Mouse (Mus musculus): Measurements from ENCODE around the gene Slc36a4. TPM values are rescaled to one million over a fixed set of nuclear protein-coding genes. Genes with fewer than 3 reads are reported as not detected.

Gene Slc36a4
- polyA plus RNA-seq, 1 experiment: 1.4 TPM

DNA sequence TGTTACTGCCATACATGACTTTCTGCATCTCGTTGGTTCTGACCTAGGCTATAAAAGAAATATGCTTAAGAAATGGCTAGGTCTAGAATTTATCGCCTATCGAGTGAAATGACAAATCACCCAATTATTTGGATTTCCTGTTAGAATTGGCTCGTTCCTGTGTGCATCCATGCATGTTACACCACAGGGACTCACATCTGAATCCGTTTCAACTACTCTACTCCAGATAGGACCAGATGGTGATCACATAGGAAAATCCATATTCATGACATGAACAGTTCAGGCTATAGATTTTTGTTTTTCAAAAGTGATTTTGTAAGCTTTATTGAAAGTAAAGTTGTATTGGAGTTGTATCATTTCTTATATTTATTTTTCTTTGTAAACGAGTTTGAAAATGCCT, 32.4 kb downstream of the Slc36a4 start:
- Histone ChIP-seq H3K4me3 (ENCODE audit: low read depth, low read length) (no peak overlapping the region), H3K27ac (ENCODE audit: insufficient read depth, low read depth, low read length) (no peak overlapping the region), H3K4me1 (ENCODE audit: control insufficient read depth, insufficient read depth, insufficient read length, low read length) (no peaks in the 10 kb centered on the region), H3K36me3 (ENCODE audit: control insufficient read depth, insufficient read depth, low read length) (no peaks in the 10 kb centered on the region), H3K27me3 (ENCODE audit: control insufficient read depth, insufficient read depth, low read length) (no peaks in the 10 kb centered on the region)
- WGBS: 73% methylated on average over 6 of the region's 6 CpGs
- TF ChIP-seq CTCF (IDR thresholded peaks at IDR 0.05; ENCODE audit: extremely low read depth, insufficient read length, insufficient replicate concordance, low read depth, low read length) (no peak), POLR2A (IDR thresholded peaks at IDR 0.05; ENCODE audit: low read depth, low read length) (no peak)

DNA sequence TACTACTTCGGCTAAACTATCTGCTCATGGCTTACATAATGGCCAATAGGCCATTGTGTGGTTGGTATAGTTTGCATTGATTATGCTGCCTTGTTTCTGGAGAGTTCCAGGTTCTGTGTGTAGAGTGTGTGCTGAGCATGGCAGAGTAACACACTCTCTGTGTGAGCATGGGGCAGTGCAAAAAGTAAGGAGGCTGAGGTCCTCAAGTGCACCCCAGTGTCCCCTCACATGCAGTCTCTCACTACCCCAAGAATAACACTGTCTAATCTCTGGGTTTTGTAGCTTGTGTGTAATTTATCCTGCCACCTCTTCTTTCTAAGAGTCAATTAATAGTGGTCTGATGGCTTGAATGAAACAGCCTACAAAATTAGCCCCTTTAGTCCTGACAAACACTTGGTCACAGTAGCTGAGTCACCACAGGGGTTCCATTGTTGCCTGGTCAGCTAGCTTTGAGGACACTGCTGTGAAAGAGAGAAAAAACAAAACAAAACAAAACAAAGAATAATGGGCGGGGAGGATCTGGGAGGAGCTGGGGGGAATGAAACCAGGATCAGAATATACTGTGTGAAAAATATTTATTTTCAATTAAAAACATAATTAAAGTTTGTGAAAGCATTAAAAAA, 36.6 kb downstream of the Slc36a4 start:
- no peak for TF ChIP-seq POLR2A (IDR thresholded peaks at IDR 0.05; ENCODE audit: low read depth, low read length)
- TF ChIP-seq CTCF (IDR thresholded peaks at IDR 0.05; ENCODE audit: extremely low read depth, insufficient read length, insufficient replicate concordance, low read depth, low read length): no peak
- 72% methylated on average over 2 of the region's 2 CpGs for WGBS
- no peaks in the 10 kb centered on the region for H3K36me3 ChIP-seq (ENCODE audit: control insufficient read depth, insufficient read depth, low read length)
- no peaks in the 10 kb centered on the region for H3K4me1 ChIP-seq (ENCODE audit: control insufficient read depth, insufficient read depth, insufficient read length, low read length)
- H3K27me3 ChIP-seq (ENCODE audit: control insufficient read depth, insufficient read depth, low read length): no peaks in the 10 kb centered on the region
- no peak overlapping the region for H3K4me3 ChIP-seq (ENCODE audit: low read depth, low read length)
- H3K27ac ChIP-seq (ENCODE audit: insufficient read depth, low read depth, low read length): no peak overlapping the region

DNA sequence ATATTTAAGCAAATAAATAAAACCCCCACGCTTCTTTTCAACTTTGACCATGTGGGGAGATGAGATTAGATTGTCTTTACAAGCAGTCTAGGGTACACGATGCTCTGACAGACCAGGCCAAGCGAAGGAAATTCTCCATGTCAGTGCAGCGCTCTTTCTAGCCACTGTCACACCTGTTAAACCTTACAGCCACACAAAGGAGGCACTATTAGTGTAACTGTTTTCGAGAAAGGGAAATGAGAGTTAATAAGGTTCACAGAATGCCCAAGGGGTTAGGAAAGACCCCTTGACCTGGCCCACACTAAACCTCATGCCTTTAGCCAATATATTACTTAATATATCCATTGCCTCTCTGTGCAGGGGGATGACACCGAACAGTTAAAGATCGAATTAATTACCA, 37.1 kb downstream of the Slc36a4 start:
- H3K27ac ChIP-seq (ENCODE audit: insufficient read depth, low read depth, low read length): no peak overlapping the region
- no peaks in the 10 kb centered on the region for H3K4me1 ChIP-seq (ENCODE audit: control insufficient read depth, insufficient read depth, insufficient read length, low read length)
- no peak overlapping the region for H3K4me3 ChIP-seq (ENCODE audit: low read depth, low read length)
- TF ChIP-seq POLR2A (IDR thresholded peaks at IDR 0.05; ENCODE audit: low read depth, low read length): no peak
- TF ChIP-seq CTCF (IDR thresholded peaks at IDR 0.05; ENCODE audit: extremely low read depth, insufficient read length, insufficient replicate concordance, low read depth, low read length): no peak
- H3K27me3 ChIP-seq (ENCODE audit: control insufficient read depth, insufficient read depth, low read length): no peaks in the 10 kb centered on the region
- H3K36me3 ChIP-seq (ENCODE audit: control insufficient read depth, insufficient read depth, low read length): no peaks in the 10 kb centered on the region
- WGBS: 64% methylated on average over 7 of the region's 7 CpGs

DNA sequence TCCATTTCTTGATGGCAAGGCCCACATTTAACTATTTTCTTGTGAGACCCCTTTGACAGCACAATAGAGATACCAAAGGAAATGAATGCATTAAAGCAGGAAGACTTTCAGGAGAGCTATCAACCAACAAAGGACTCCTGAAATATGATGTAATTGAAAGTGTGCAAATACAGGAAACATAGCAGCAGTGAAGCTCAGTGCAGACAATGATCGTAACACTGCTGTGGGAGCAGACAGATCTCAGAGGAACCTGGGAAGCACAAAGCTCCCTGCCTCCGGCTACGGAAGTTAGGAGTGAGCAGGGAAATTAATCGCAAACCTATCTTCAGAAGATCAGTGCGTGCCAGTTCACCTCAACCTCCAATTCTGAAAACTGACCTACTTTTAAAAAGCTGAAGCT, 38.8 kb downstream of the Slc36a4 start:
- Histone ChIP-seq H3K27ac (ENCODE audit: insufficient read depth, low read depth, low read length) (no peak overlapping the region), H3K27me3 (ENCODE audit: control insufficient read depth, insufficient read depth, low read length) (no peaks in the 10 kb centered on the region), H3K4me1 (ENCODE audit: control insufficient read depth, insufficient read depth, insufficient read length, low read length) (no peaks in the 10 kb centered on the region), H3K4me3 (ENCODE audit: low read depth, low read length) (no peak overlapping the region), H3K36me3 (ENCODE audit: control insufficient read depth, insufficient read depth, low read length) (no peaks in the 10 kb centered on the region)
- TF ChIP-seq CTCF (IDR thresholded peaks at IDR 0.05; ENCODE audit: extremely low read depth, insufficient read length, insufficient replicate concordance, low read depth, low read length): no peak
- no peak for TF ChIP-seq POLR2A (IDR thresholded peaks at IDR 0.05; ENCODE audit: low read depth, low read length)
- WGBS: 81% methylated on average over 5 of the region's 5 CpGs

DNA sequence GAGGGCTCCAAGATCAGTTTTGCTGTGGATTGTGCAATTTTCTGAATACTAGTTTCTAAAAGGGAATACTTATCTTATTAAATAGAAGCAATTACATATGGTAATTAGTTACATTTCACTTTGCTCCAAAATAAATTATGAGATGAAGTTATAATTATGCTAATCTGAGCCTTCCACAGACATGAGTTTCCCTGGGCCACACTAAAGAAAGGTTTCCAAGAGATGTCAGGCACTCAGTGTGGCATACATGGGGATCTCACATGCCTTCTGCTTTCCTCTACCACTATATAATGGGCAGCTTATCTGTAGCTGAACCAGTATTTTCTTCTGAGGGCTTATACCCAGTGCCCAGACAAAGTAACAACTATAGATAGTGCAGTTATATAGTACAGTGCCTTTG, 49.8 kb downstream of the Slc36a4 start:
- TF ChIP-seq POLR2A (IDR thresholded peaks at IDR 0.05; ENCODE audit: low read depth, low read length) (no peak), CTCF (IDR thresholded peaks at IDR 0.05; ENCODE audit: extremely low read depth, insufficient read length, insufficient replicate concordance, low read depth, low read length) (no peak)
- Histone ChIP-seq H3K4me3 (ENCODE audit: low read depth, low read length) (no peak overlapping the region), H3K4me1 (ENCODE audit: control insufficient read depth, insufficient read depth, insufficient read length, low read length) (no peaks in the 10 kb centered on the region), H3K27ac (ENCODE audit: insufficient read depth, low read depth, low read length) (no peak overlapping the region), H3K27me3 (ENCODE audit: control insufficient read depth, insufficient read depth, low read length) (no peaks in the 10 kb centered on the region), H3K36me3 (ENCODE audit: control insufficient read depth, insufficient read depth, low read length) (no peaks in the 10 kb centered on the region)

DNA sequence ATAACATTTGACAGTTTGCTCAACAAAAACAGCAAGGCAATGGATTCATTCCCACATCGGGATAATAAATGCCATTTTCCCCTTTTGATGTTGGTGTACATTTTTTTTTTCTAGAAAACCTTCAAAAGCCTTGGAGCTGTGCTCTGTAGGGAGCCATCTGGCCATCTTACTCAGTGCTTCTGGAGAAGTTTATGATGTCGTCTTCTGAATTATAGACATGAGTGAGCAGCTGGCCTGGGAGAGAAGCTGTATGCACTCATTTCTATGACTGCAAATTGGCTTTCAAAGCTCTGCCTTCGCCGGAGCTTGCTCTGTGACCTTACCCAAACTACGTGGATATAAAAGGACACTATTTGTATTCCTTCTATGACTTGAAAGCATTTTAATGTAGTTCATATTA, 56.8 kb downstream of the Slc36a4 start:
- TF ChIP-seq POLR2A (IDR thresholded peaks at IDR 0.05; ENCODE audit: low read depth, low read length) (no peak), CTCF (IDR thresholded peaks at IDR 0.05; ENCODE audit: extremely low read depth, insufficient read length, insufficient replicate concordance, low read depth, low read length) (no peak)
- 75% methylated on average over 5 of the region's 5 CpGs for WGBS
- no peak overlapping the region for H3K27ac ChIP-seq (ENCODE audit: insufficient read depth, low read depth, low read length)
- H3K27me3 ChIP-seq (ENCODE audit: control insufficient read depth, insufficient read depth, low read length): no peaks in the 10 kb centered on the region
- H3K4me3 ChIP-seq (ENCODE audit: low read depth, low read length): no peak overlapping the region
- H3K4me1 ChIP-seq (ENCODE audit: control insufficient read depth, insufficient read depth, insufficient read length, low read length): no peaks in the 10 kb centered on the region
- H3K36me3 ChIP-seq (ENCODE audit: control insufficient read depth, insufficient read depth, low read length): no peaks in the 10 kb centered on the region

DNA sequence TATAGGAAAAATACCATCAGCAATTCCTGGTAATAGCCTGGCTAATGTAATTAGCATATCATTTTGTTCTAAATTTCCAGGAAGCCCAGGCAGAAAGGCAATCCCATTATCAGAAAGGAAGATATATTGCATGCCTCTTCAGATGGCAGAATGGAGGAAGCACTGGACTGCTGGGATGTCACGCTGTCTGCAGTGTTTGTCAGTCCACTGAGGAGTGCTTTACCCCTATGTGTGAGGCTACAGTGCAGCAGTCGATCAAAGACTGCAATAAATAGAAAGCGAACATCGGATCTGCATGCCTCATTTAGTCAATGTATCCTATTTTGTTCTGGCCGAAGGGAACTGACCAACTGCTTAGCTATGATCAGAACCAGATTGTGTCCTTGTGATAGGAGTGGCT, 57.3 kb downstream of the Slc36a4 start:
- 84% methylated on average over 5 of the region's 5 CpGs for WGBS
- Histone ChIP-seq H3K27ac (ENCODE audit: insufficient read depth, low read depth, low read length) (no peak overlapping the region), H3K27me3 (ENCODE audit: control insufficient read depth, insufficient read depth, low read length) (no peaks in the 10 kb centered on the region), H3K4me3 (ENCODE audit: low read depth, low read length) (no peak overlapping the region), H3K36me3 (ENCODE audit: control insufficient read depth, insufficient read depth, low read length) (no peaks in the 10 kb centered on the region), H3K4me1 (ENCODE audit: control insufficient read depth, insufficient read depth, insufficient read length, low read length) (no peaks in the 10 kb centered on the region)
- TF ChIP-seq CTCF (IDR thresholded peaks at IDR 0.05; ENCODE audit: extremely low read depth, insufficient read length, insufficient replicate concordance, low read depth, low read length): no peak
- TF ChIP-seq POLR2A (IDR thresholded peaks at IDR 0.05; ENCODE audit: low read depth, low read length): no peak
